Mouse (Mus musculus) spleen, adult 2 months (tissue): ENCODE results near the gene Cox6a2. TPM values are rescaled to one million over a fixed set of nuclear protein-coding genes. Genes with fewer than 3 reads are reported as not detected.
A peak's percentile ranks its signal among the peaks of the same experiment; 100 is the strongest.

Experiments
- DNase-seq, 2 experiments: peaks; one replicate each; pipeline versions ENCODE4 v3.0.0 to v3.0.0-alpha.2; 2012 to 2021; ENCODE audit warnings: low spot score in 2 of 2, low read depth in 1 of 2
- H3K27ac ChIP-seq: fragments of 200-500 bp; 2 replicates; pipeline ENCODE4 v1.5.1; 2012; ENCODE audit warnings: low read length, inconsistent platforms; ENCODE audit not compliant: insufficient read depth
- H3K27me3 ChIP-seq: fragments of 200-500 bp; 2 replicates; pipeline ENCODE4 v1.6.1; 2012; ENCODE audit warnings: mild to moderate bottlenecking, moderate library complexity, low read length, inconsistent platforms; ENCODE audit not compliant: control insufficient read depth, insufficient read depth
- H3K36me3 ChIP-seq: fragments of 200-500 bp; 2 replicates; pipeline ENCODE4 v1.6.1; 2012; ENCODE audit warnings: mild to moderate bottlenecking, low read length, inconsistent platforms; ENCODE audit not compliant: control insufficient read depth, insufficient read depth
- H3K4me1 ChIP-seq: fragments of 200-500 bp; 2 replicates; pipeline ENCODE4 v1.6.1; 2011; ENCODE audit warnings: inconsistent platforms; ENCODE audit not compliant: control insufficient read depth, insufficient read depth, insufficient read length
- H3K4me3 ChIP-seq: fragments of 200-500 bp; 2 replicates; pipeline ENCODE4 v1.5.1; 2011; ENCODE audit warnings: mild to moderate bottlenecking, inconsistent platforms; ENCODE audit not compliant: insufficient read depth, insufficient read length; ENCODE audit errors: extremely low read depth
- CTCF ChIP-seq: fragments of 200-500 bp; IDR thresholded peaks from 2 replicates; pipeline ENCODE4 v1.5.1; 2011; ENCODE audit warnings: mild to moderate bottlenecking, inconsistent platforms; ENCODE audit not compliant: insufficient read depth, insufficient read length, insufficient replicate concordance; ENCODE audit errors: extremely low read depth
- POLR2A ChIP-seq: fragments of 200-500 bp; IDR thresholded peaks from 2 replicates; pipeline ENCODE4 v1.6.1; 2011; ENCODE audit warnings: low read depth, low read length, inconsistent platforms
- WGBS: fragments of 180-500 bp; shearing (Covaris S2); methylation state at CpG from one replicate; pipeline ENCODE4 v1.1.7; 2018; 5-methylcytosine and 5-hydroxymethylcytosine counted together
- polyA plus RNA-seq: library from polyadenylated mRNA; depleted of rRNA; stranded (reverse); fragments of >200 nt; gene quantifications from 2 replicates; pipeline ENCODE4 v1.2.3, GENCODE M21; 2012; rRNA removed

The Cox6a2 gene
- polyA plus RNA-seq: 14.6 and 17.6 TPM in 2 replicates

GRCm38 (mm10) chr7:128206152-128206551 lies at the start of gene Cox6a2:
TSS of gene Cox6a2 (minus strand) at chr7:128206387.
- no peak within 1 kb of the TSS for H3K4me3 ChIP-seq

GRCm38 (mm10) chr7:128255757-128256156 lies 49.6 kb upstream of the Cox6a2 start:
- no peak for DNase-seq
- no peak overlapping the region for H3K27ac ChIP-seq
- H3K27me3 ChIP-seq: no peaks in the 10 kb centered on the region; the same call in 1 of the 2 replicates
- WGBS: 90% methylated on average over 5 of the region's 5 CpGs
- no peak overlapping the region for H3K4me3 ChIP-seq
- TF ChIP-seq CTCF: no peak
- TF ChIP-seq POLR2A: no peak
- H3K36me3 ChIP-seq: peaks cover 4% of the 10 kb centered on the region; the same call in 1 of the 2 replicates
- no peaks in the 10 kb centered on the region for H3K4me1 ChIP-seq

More at GRCm38 (mm10) chr7:128206152-128206551, at the start of gene Cox6a2:
- WGBS: 78% methylated on average over 6 of the region's 6 CpGs
- Histone ChIP-seq H3K27me3 (no peaks in the 10 kb centered on the region), H3K4me1 (no peaks in the 10 kb centered on the region; the same call in 1 of the 2 replicates), H3K27ac (no peak within 1 kb of the TSS), H3K36me3 (no peaks in the 10 kb centered on the region)
- TF ChIP-seq POLR2A (no peak), CTCF (no peak)
- DNase-seq: no peak

- no peaks in the 10 kb centered on the region for H3K4me1 ChIP-seq
- 60% methylated on average over 2 of the region's 2 CpGs for WGBS
- DNase-seq: no peak
- no peaks in the 10 kb centered on the region; the same call in 1 of the 2 replicates for H3K27me3 ChIP-seq
- no peak overlapping the region for H3K4me3 ChIP-seq
- no peak for TF ChIP-seq CTCF
- peaks cover 4% of the 10 kb centered on the region; the same call in 1 of the 2 replicates for H3K36me3 ChIP-seq
- no peak overlapping the region for H3K27ac ChIP-seq
Measured at GRCm38 (mm10) chr7:128254978-128255377, 48.8 kb upstream of the Cox6a2 start.

- DNase-seq: no peak
- Histone ChIP-seq H3K27ac (no peak overlapping the region), H3K36me3 (peaks cover 4% of the 10 kb centered on the region; the same call in 1 of the 2 replicates), H3K4me1 (no peaks in the 10 kb centered on the region), H3K4me3 (peak overlapping the region; percentile 20; the same call in 1 of the 2 replicates), H3K27me3 (no peaks in the 10 kb centered on the region; the same call in 1 of the 2 replicates)
- TF ChIP-seq POLR2A (no peak), CTCF (no peak)
- 10% methylated on average over 24 of the region's 24 CpGs for WGBS
Measured at GRCm38 (mm10) chr7:128252609-128253008, 46.4 kb upstream of the Cox6a2 start.

- 32% methylated on average over 12 of the region's 12 CpGs for WGBS
- Histone ChIP-seq H3K27me3 (no peaks in the 10 kb centered on the region; the same call in 1 of the 2 replicates), H3K36me3 (peaks cover 4% of the 10 kb centered on the region; the same call in 1 of the 2 replicates), H3K4me1 (no peaks in the 10 kb centered on the region), H3K27ac (no peak overlapping the region), H3K4me3 (no peak overlapping the region)
- TF ChIP-seq CTCF (no peak), POLR2A (no peak)
- DNase-seq: no peak
Measured at GRCm38 (mm10) chr7:128251946-128252345, 45.8 kb upstream of the Cox6a2 start.

- no peak for TF ChIP-seq CTCF
- no peak for TF ChIP-seq POLR2A
- Histone ChIP-seq H3K4me1 (no peaks in the 10 kb centered on the region), H3K27me3 (peaks cover 3% of the 10 kb centered on the region; the same call in 1 of the 2 replicates), H3K27ac (no peak overlapping the region), H3K4me3 (no peak overlapping the region), H3K36me3 (peaks cover 4% of the 10 kb centered on the region; the same call in 1 of the 2 replicates)
- no peak for DNase-seq
- 90% methylated on average over 5 of the region's 5 CpGs for WGBS
Measured at GRCm38 (mm10) chr7:128249998-128250397, 43.8 kb upstream of the Cox6a2 start.

- no peak overlapping the region for H3K4me3 ChIP-seq
- H3K36me3 ChIP-seq: peaks cover 12% of the 10 kb centered on the region
- 85% methylated on average over 10 of the region's 10 CpGs for WGBS
- no peaks in the 10 kb centered on the region for H3K4me1 ChIP-seq
- DNase-seq: no peak
- TF ChIP-seq CTCF (no peak), POLR2A (no peak)
- no peak overlapping the region for H3K27ac ChIP-seq
- H3K27me3 ChIP-seq: peaks cover 3% of the 10 kb centered on the region; the same call in 1 of the 2 replicates
Measured at GRCm38 (mm10) chr7:128248081-128249042, 42.2 kb upstream of the Cox6a2 start.
